Mouse (Mus musculus) CD4-positive helper T cell, adult 2 months (primary cell): ENCODE measurements around the gene Cntn3.

Experiments used
- DNase-seq: peaks from one replicate; pipeline ENCODE4 v3.0.0-alpha.2; 2012; ENCODE audit warnings: low read depth, missing footprints, low spot score

The Cntn3 gene

GRCm38 (mm10) chr6:102478320-102479080 lies 94.4 kb downstream of the Cntn3 start:
- DNase-seq: no peak

- DNase-seq: no peak
These were observed 134.5 kb downstream of the Cntn3 start for GRCm38 (mm10) chr6:102438353-102438752.

- DNase-seq: no peak
These were observed 145.4 kb downstream of the Cntn3 start for GRCm38 (mm10) chr6:102427549-102427948.

- DNase-seq: no peak
These were observed 151.1 kb downstream of the Cntn3 start for GRCm38 (mm10) chr6:102421781-102422180.

DNA sequence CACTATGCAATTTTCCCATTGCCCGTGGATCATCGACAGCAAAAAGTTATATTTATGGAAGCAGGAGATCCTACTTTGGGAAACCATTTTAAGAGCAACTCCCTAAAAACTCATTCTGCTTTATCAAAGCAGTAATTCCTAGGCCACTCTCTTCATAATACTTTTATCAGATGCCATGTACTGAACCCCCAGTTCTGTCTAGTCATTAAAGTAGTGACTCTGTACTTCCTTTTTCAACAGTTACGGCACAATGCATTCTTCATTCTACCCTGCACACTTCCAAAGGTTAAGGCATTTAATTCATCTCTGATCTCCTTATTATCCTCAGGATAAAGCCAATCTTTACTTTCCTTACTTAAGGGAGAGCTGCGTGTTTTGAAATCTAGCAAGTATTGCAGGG lies 184.3 kb downstream of the Cntn3 start:
- DNase-seq: no peak

- no peak for DNase-seq
These were observed 200.8 kb downstream of the Cntn3 start for GRCm38 (mm10) chr6:102372112-102372511.

- no peak for DNase-seq
These were observed 209.0 kb downstream of the Cntn3 start for GRCm38 (mm10) chr6:102363880-102364279.

- DNase-seq: no peak
These were observed 209.5 kb downstream of the Cntn3 start for GRCm38 (mm10) chr6:102363291-102363832.

DNA sequence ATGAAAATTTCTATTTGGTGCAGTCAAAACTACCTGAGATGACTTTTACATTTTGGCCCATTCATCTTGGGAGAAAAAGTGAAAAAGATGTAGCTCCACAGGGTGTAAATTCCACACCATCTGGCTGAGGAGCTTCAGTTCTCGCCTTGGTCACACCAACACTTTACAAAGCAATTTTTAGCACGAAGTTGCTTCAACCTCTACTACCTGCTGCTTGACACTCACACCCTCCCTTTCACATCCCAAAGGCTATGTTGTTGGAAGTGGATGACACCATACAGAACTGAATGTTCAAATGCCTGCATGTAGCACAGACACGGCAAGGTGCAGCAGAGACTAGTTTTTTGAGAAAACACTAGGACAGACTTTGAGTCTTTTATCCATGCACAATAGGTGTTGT lies 240.8 kb downstream of the Cntn3 start:
- DNase-seq: no peak

DNA sequence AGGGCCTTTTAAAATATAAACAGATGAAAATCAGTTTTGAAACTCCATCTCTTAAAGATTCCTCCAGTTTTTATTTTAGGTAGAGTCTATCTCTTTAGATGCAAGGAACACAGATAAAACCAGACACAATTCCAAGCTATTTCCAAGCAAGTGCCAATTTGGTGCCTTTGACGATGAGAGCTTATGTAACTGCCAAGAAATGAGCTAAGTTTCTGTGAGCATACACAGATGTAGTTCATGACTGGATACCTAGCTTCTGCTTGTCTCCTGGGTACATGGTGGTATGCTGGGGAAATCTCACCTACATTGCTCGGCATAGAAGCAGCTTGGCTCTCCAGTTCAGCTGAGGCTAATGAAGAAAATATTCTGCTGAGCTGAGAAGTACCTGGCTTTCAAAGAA lies 246.2 kb downstream of the Cntn3 start:
- no peak for DNase-seq

GRCm38 (mm10) chr6:102322614-102323284 lies 250.2 kb downstream of the Cntn3 start:
- DNase-seq: no peak

DNA sequence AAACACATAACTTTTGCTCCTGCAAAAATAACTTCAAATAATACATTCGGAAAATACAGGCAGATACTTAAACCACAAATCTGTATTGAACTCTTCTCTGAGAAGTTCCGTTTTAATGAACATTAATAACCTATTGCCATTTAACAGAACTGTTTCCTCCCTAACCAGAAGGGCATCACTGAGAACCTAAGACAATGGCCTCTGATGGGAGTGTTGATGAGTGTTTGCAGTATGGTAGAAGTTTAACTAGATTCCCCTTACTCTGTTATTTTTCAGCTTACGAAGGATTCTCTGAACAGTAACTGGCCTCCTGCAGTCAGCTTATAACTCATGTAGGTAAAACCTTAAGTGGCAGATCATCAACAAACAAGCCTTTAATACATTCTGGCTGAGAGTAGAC lies 253.1 kb downstream of the Cntn3 start:
- DNase-seq: no peak

DNA sequence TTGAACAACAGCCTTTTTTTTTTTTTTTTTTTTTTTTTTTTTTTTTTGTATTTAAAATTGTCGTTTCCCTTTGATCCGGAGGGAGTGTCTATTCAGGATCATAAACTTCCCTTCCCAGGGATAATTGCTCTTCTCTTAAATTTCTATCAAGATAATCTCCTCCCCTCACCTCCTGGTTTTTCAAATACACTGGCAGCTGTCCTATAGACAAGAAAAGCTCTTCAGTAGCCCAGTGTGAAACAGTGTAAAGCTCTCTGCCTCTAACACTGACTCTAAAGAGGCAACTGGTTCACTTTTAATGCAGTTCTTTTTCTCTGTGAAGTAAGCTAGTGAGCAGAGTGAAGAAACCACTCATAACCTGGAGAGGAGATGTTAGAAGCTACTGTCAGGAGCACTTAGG lies 290.0 kb downstream of the Cntn3 start:
- no peak for DNase-seq

DNA sequence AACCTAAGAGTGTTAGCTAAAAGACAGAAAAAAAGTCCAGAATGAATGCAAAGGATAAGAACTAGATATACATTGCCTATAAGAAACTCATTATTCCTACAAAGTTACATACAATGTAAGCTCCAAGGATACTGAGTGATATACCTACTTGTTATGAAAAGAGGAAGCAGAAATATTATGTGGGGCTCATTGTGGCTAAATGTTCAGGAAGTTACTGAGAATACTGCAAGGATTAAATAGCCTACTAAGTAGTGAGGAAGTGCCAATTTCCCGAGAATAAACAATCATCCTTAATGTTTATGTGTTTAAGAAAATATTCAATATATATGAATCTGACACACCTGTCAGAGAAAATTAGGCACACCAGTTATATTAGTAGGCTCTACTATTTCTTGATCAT lies 341.9 kb downstream of the Cntn3 start:
- DNase-seq: no peak

- DNase-seq: no peak
These were observed 386.6 kb downstream of the Cntn3 start for GRCm38 (mm10) chr6:102186316-102186715.

- no peak for DNase-seq
These were observed 402.0 kb downstream of the Cntn3 start for GRCm38 (mm10) chr6:102170913-102171312.

DNA sequence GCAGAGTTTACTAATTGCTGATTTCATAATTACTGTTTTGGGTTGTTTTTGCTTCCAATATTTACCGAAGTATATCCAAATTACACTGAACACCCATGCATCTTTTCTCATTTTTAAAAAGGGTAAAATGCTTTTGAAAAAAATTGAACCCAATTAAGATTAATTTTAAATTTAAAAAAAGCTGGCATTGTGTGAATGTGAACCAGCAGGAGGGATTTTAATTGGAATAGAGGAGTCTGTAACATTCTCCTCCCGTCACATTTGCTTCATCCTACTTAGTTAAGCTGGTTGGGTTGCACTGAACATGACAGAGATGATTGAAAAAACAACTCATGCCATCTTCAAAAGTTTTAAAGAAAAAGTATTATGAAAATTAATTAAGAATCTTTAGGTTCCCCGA lies 411.7 kb downstream of the Cntn3 start:
- DNase-seq: no peak

DNA sequence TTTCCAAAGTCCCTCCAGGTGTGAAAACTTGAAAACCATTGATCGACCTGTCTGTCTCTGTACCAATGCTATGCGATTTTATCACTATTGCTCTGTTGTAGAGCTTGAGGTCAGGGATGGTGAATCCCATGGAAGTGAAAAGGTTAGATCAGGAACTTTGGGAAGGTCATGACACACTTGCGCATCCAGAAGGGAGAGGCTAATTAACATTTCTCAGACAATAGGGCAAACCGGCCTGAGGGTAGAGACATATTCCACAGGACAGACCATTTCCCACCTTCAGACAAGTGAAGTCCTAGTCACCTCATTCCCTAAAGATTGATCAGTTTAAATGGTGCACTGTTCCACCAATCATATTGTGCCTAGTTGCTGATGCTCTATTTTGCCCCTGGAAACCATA lies 451.2 kb downstream of the Cntn3 start:
- DNase-seq: no peak

GRCm38 (mm10) chr6:102120003-102120402 lies 452.9 kb downstream of the Cntn3 start:
- DNase-seq: no peak

DNA sequence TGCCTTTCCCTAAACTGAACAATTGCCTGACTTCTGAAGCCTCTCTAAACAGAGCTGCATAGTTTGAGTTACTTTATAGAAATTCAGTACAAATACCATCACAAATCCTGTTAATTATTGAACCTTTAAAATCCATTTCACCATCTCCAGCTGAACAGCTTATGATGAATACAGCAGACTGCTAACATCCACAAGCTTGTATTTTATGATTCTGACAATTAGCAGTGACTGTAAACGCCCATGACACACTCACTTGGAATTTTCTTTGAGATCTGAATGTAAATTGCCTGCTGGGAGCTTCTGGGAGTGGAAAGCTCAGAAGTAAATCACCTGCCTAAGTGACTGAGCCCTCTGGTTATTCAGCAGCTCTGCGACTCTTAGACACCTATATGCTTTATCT lies 459.3 kb downstream of the Cntn3 start:
- no peak for DNase-seq
